Comparison of ENCODE assay signal across 12 mouse cellular contexts in the genomic region with DNA sequence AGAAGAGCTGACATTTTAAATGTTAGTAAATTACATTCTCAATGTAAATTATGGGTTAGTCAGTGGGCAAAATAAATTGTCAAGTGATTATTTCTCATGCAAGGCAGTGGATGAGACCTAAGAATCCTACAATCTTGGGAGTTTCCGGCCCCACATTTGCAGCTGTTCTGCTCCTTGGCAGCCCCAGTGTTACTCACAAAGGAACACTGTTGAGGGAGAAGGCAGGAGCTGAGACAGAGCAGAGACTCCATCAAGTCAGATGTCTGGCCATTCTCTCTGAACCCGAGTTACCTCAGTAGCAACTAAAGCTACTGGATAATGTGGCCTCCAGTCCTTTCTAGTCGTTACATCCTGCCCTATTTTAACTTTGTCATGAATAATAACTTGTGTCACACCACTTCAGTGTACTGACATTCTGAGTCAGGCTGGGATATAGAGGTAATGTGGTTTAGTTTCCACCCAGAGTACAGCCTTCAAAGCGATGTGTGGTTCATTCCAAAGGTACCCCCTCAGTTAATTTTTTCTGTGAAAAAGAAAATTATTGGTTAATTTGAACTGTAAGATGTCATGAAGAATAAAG. TPM values are rescaled to one million over a fixed set of nuclear protein-coding genes. Genes with fewer than 3 reads are reported as not detected.
DNase-seq lines count a peak whose midpoint lies in the region; ATAC-seq and TF ChIP-seq lines count a peak whose summit lies in the region.
"Had no signal": no experiment of that assay in that cellular context is flagged by ENCODE, and none has a peak within 500 bp of the region (broad histone marks: within the 10 kb centered on the region; RNA-seq: fewer than 3 reads in every experiment).

No protein-coding gene starts in this region.

- no peak overlapping the region for H3K9ac ChIP-seq in hindbrain, postnatal 0 days (replicated peaks; ENCODE audit: low read length)
- H3K9ac ChIP-seq: embryonic facial prominence, embryonic 13.5 days; hindbrain, embryonic 13.5 days had no signal

- H3K27me3 ChIP-seq in hindbrain, postnatal 0 days (ENCODE audit: insufficient read depth, low read length), result no peaks in the 10 kb centered on the region
- H3K27me3 ChIP-seq in hindbrain, embryonic 10.5 days (ENCODE audit: insufficient read depth, poor library complexity, severe bottlenecking), result no peaks in the 10 kb centered on the region
- H3K27me3 ChIP-seq: embryonic facial prominence, embryonic 13.5 days; hindbrain, embryonic 13.5 days had no signal

- no peaks in the 10 kb centered on the region for H3K36me3 ChIP-seq in hindbrain, postnatal 0 days (ENCODE audit: insufficient read depth, low read length)
- H3K36me3 ChIP-seq in hindbrain, embryonic 10.5 days, result peaks cover 8% of the 10 kb centered on the region; the same call in 1 of the 2 replicates
- H3K36me3 ChIP-seq: hindbrain, embryonic 13.5 days had no signal

- H3K27ac ChIP-seq in hindbrain, postnatal 0 days, result no peak overlapping the region
- H3K27ac ChIP-seq in hindbrain, embryonic 10.5 days, result no peak overlapping the region
- H3K27ac ChIP-seq: embryonic facial prominence, embryonic 13.5 days; hindbrain, embryonic 13.5 days had no signal

- WGBS in hindbrain, postnatal 0 days, result 54% methylated on average over 4 of the region's 4 CpGs
- WGBS in hindbrain, embryonic 10.5 days, result 78% methylated on average over 4 of the region's 4 CpGs

- H3K9me3 ChIP-seq in hindbrain, postnatal 0 days (ENCODE audit: low read length), result no peaks in the 10 kb centered on the region
- H3K9me3 ChIP-seq in hindbrain, embryonic 10.5 days, result no peaks in the 10 kb centered on the region
- H3K9me3 ChIP-seq: embryonic facial prominence, embryonic 13.5 days; hindbrain, embryonic 13.5 days had no signal

- DNase-seq in adrenal gland, adult 2 months, result peak; percentile 34
- no peak for DNase-seq in adrenal gland, postnatal 14 days
- DNase-seq in hindbrain, postnatal 0 days (ENCODE audit: low spot score), result peak; percentile 23
- no peak for DNase-seq in hindbrain, embryonic 10.5 days (ENCODE audit: low spot score)
- DNase-seq in NIH3T3 (ENCODE audit: low read depth) (peak; percentile 65), liver (no peak)
- DNase-seq in heart, postnatal 4 days, result peak; percentile 31
- DNase-seq in testis, postnatal 14 days (ENCODE audit: low spot score), result no peak
- DNase-seq: cerebellum, postnatal 10 days; kidney, postnatal 14 days had no signal

- no peak overlapping the region for H3K4me2 ChIP-seq in hindbrain, postnatal 0 days (ENCODE audit: low read depth, low read length)
- H3K4me2 ChIP-seq: embryonic facial prominence, embryonic 13.5 days; hindbrain, embryonic 13.5 days had no signal

- H3K4me3 ChIP-seq in hindbrain, postnatal 0 days (ENCODE audit: low read length), result no peak overlapping the region
- H3K4me3 ChIP-seq in hindbrain, embryonic 10.5 days, result no peak overlapping the region
- H3K4me3 ChIP-seq: embryonic facial prominence, embryonic 13.5 days; hindbrain, embryonic 13.5 days had no signal

- 0 out of 2 replicates have a peak, but pooled peaks have one; percentile 49 for ATAC-seq in hindbrain, postnatal 0 days

- TF ChIP-seq CTCF in hindbrain, postnatal 0 days (IDR thresholded peaks at IDR 0.05; ENCODE audit: low read depth), result no peak

- H3K4me1 ChIP-seq in hindbrain, postnatal 0 days (ENCODE audit: insufficient read depth, low read length), result no peaks in the 10 kb centered on the region
- peaks cover 4% of the 10 kb centered on the region; the same call in 1 of the 2 replicates for H3K4me1 ChIP-seq in hindbrain, embryonic 10.5 days (replicated peaks)
- H3K4me1 ChIP-seq: embryonic facial prominence, embryonic 13.5 days had no signal

RNA-seq across cellular contexts. Expression of a gene that starts 23.7 kb away (rescaled TPM):
- 10 to 100 TPM; 49.2 to 52.8 TPM for total RNA-seq in adrenal gland, adult 2 months (2021)
- 6.3 TPM in 2 replicates for polyA plus RNA-seq in adrenal gland, adult 2 months (2012; rRNA removed)
- total RNA-seq in adrenal gland, postnatal 14 days (2021), result 44.8 and 50.4 TPM in 2 replicates
- total RNA-seq in hindbrain, postnatal 0 days (2014; rRNA removed), result 8.2 and 8.8 TPM in 2 replicates
- polyA plus RNA-seq in hindbrain, postnatal 0 days (2015; fragmentation: Nextera tagmentation; extraction: Ambion mirVana), result 16.3 and 16.5 TPM in 2 replicates
- polyA plus RNA-seq in hindbrain, embryonic 10.5 days (2016; fragmentation: Nextera tagmentation; extraction: Ambion mirVana), result 16.9 and 26.2 TPM in 2 replicates
- 10 to 100 TPM; 50.3 to 52.8 TPM for total RNA-seq in heart, postnatal 4 days (2021)

Comparison
In these comparisons a context has a peak if more than half of its experiments do, and no peak if none do; other contexts are left out.
1. DNase-seq: peak in adrenal gland, adult 2 months (single experiment), hindbrain, postnatal 0 days (single experiment), NIH3T3 (single experiment) and heart, postnatal 4 days (single experiment); none in adrenal gland, postnatal 14 days (single experiment), hindbrain, embryonic 10.5 days (single experiment), liver (single experiment) and testis, postnatal 14 days (single experiment).